Mouse (Mus musculus) urinary bladder, postnatal 10 days (tissue): Measurements from ENCODE around the gene Ocel1.
"Not testable (repeated sequence)": the region's sequence is repeated elsewhere in the genome, so short reads cannot be mapped to it uniquely, and the experiment has no call there.

Experiments
- DNase-seq: peaks from one replicate; pipeline ENCODE4 v3.0.0; 2022; ENCODE audit warnings: low spot score

Ocel1 gene

GRCm38 (mm10) chr8:71371236-71371848, at the start of gene Ocel1:
Gene Ocel1 (plus strand): TSS chr8:71371298.
- DNase-seq: peak; percentile 84

GRCm38 (mm10) chr8:71322939-71323338, 48.2 kb upstream of the Ocel1 start:
- DNase-seq: no peak

GRCm38 (mm10) chr8:71324848-71325247, 46.2 kb upstream of the Ocel1 start:
- DNase-seq: no peak

GRCm38 (mm10) chr8:71337834-71338233, 33.3 kb upstream of the Ocel1 start:
- DNase-seq: not testable (repeated sequence)

GRCm38 (mm10) chr8:71340625-71341024, 30.5 kb upstream of the Ocel1 start:
- DNase-seq: no peak

GRCm38 (mm10) chr8:71346581-71346980, 24.5 kb upstream of the Ocel1 start:
- no peak for DNase-seq

GRCm38 (mm10) chr8:71351117-71351516, 20.0 kb upstream of the Ocel1 start:
- DNase-seq: no peak

- no peak for DNase-seq
These were observed 19.6 kb upstream of the Ocel1 start for GRCm38 (mm10) chr8:71351520-71351919.

GRCm38 (mm10) chr8:71358026-71358425, 13.1 kb upstream of the Ocel1 start:
- no peak for DNase-seq

GRCm38 (mm10) chr8:71366771-71367528, 4.1 kb upstream of the Ocel1 start, which contains the start of gene Use1:
Gene Use1 (plus strand): TSS chr8:71366848.
- DNase-seq: peak; percentile 60

- no peak for DNase-seq
These were observed 3.4 kb upstream of the Ocel1 start for GRCm38 (mm10) chr8:71367529-71368176.

- DNase-seq: no peak
These were observed 2.7 kb upstream of the Ocel1 start for GRCm38 (mm10) chr8:71368366-71368765.

GRCm38 (mm10) chr8:71369040-71369718, 1.9 kb upstream of the Ocel1 start:
- DNase-seq: no peak

GRCm38 (mm10) chr8:71370711-71371235, 325 bp upstream of the Ocel1 start:
- DNase-seq: no peak

- DNase-seq: no peak
These were observed 1.3 kb downstream of the Ocel1 start for GRCm38 (mm10) chr8:71372427-71372826.

GRCm38 (mm10) chr8:71373000-71373399, 1.9 kb downstream of the Ocel1 start:
- DNase-seq: no peak

GRCm38 (mm10) chr8:71374616-71375206, 3.6 kb downstream of the Ocel1 start:
- DNase-seq: no peak

GRCm38 (mm10) chr8:71375581-71376422, 4.7 kb downstream of the Ocel1 start:
- no peak for DNase-seq

- DNase-seq: no peak
These were observed 5.4 kb downstream of the Ocel1 start for GRCm38 (mm10) chr8:71376423-71377030.

GRCm38 (mm10) chr8:71379008-71379407, 7.9 kb downstream of the Ocel1 start:
- no peak for DNase-seq
